In genomic region chr10:79821731-79822130, GRCm38 (mm10) we compare ENCODE assay signal across 14 mouse cellular contexts. TPM values are rescaled to one million over a fixed set of nuclear protein-coding genes. Genes with fewer than 3 reads are reported as not detected.
A peak's percentile ranks its signal among the peaks of the same experiment; 100 is the strongest.
DNase-seq lines count a peak whose midpoint lies in the region; ATAC-seq and TF ChIP-seq lines count a peak whose summit lies in the region.
"Had no signal": no experiment of that assay in that cellular context is flagged by ENCODE, and none has a peak within 500 bp of the region (broad histone marks: within the 10 kb centered on the region; RNA-seq: fewer than 3 reads in every experiment).

No protein-coding gene starts in this region.

- H3K4me3 ChIP-seq in limb, embryonic 12.5 days (replicated peaks), result no peak overlapping the region
- H3K4me3 ChIP-seq in limb, embryonic 10.5 days, result no peak overlapping the region
- no peak overlapping the region for H3K4me3 ChIP-seq in embryonic facial prominence, embryonic 12.5 days
- H3K4me3 ChIP-seq in small intestine, adult 2 months (ENCODE audit: low read depth, low read length), result peak overlapping the region; percentile 86

- peak; percentile 91 for DNase-seq in heart, adult 11 months
- no peak for DNase-seq in heart, postnatal 14 days
- no peak for DNase-seq in limb, embryonic 10.5 days (ENCODE audit: low spot score)
- DNase-seq in spleen, postnatal 10 days (ENCODE audit: low spot score in 2 of 2), result no peak
- no peak for DNase-seq in spleen, postnatal 4 days (ENCODE audit: low spot score in 2 of 2)
- DNase-seq: adrenal gland, adult 2 months; cerebellum, adult 18-20 months; heart, postnatal 36 days; thymus, postnatal 25 days had no signal

- H3K4me1 ChIP-seq in limb, embryonic 12.5 days (replicated peaks), result peaks cover 21% of the 10 kb centered on the region
- H3K4me1 ChIP-seq in limb, embryonic 10.5 days, result peaks cover 21% of the 10 kb centered on the region
- peaks cover 15% of the 10 kb centered on the region for H3K4me1 ChIP-seq in embryonic facial prominence, embryonic 12.5 days
- peaks cover 40% of the 10 kb centered on the region for H3K4me1 ChIP-seq in small intestine, adult 2 months (ENCODE audit: control insufficient read depth, insufficient read depth, insufficient read length, low read length)

- H3K9ac ChIP-seq in limb, embryonic 12.5 days (replicated peaks), result peak overlapping the region; percentile 37; the same call in 1 of the 2 replicates
- no peak overlapping the region for H3K9ac ChIP-seq in embryonic facial prominence, embryonic 12.5 days
- H3K9ac ChIP-seq: liver, postnatal 0 days had no signal

- H3K4me2 ChIP-seq in limb, embryonic 12.5 days, result no peak overlapping the region
- H3K4me2 ChIP-seq in embryonic facial prominence, embryonic 12.5 days (replicated peaks), result no peak overlapping the region

- ATAC-seq in limb, embryonic 12.5 days (ENCODE audit: insufficient number of reproducible peaks, insufficient read depth, low FRiP score, low TSS enrichment, low read depth), result no peak
- no peak for ATAC-seq in embryonic facial prominence, embryonic 12.5 days (ENCODE audit: insufficient number of reproducible peaks, insufficient read depth, low FRiP score, low TSS enrichment)

- no peaks in the 10 kb centered on the region for H3K9me3 ChIP-seq in limb, embryonic 12.5 days
- H3K9me3 ChIP-seq in limb, embryonic 10.5 days (replicated peaks), result no peaks in the 10 kb centered on the region
- H3K9me3 ChIP-seq in embryonic facial prominence, embryonic 12.5 days, result no peaks in the 10 kb centered on the region; the same call in 1 of the 2 replicates

- H3K36me3 ChIP-seq in limb, embryonic 12.5 days, result peaks cover 39% of the 10 kb centered on the region
- peaks cover 41% of the 10 kb centered on the region for H3K36me3 ChIP-seq in limb, embryonic 10.5 days
- H3K36me3 ChIP-seq in embryonic facial prominence, embryonic 12.5 days, result peaks cover 26% of the 10 kb centered on the region
- peaks cover 21% of the 10 kb centered on the region for H3K36me3 ChIP-seq in small intestine, adult 2 months (ENCODE audit: control insufficient read depth, insufficient read depth, low read length)

- TF ChIP-seq POLR2A in small intestine, adult 2 months (IDR thresholded peaks at IDR 0.05; ENCODE audit: low read depth, low read length), result no peak

- no peak overlapping the region for H3K27ac ChIP-seq in limb, embryonic 12.5 days
- H3K27ac ChIP-seq in limb, embryonic 10.5 days, result no peak overlapping the region
- peak overlapping the region; percentile 64; the same call in 1 of the 2 replicates for H3K27ac ChIP-seq in embryonic facial prominence, embryonic 12.5 days
- H3K27ac ChIP-seq in small intestine, adult 2 months (ENCODE audit: insufficient read depth, low read depth, low read length), result peak overlapping the region; percentile 98

- intact Hi-C loops in heart, postnatal 14 days (cut with DNase I), result no loop called here

- H3K27me3 ChIP-seq in limb, embryonic 12.5 days, result no peaks in the 10 kb centered on the region
- H3K27me3 ChIP-seq in limb, embryonic 10.5 days (ENCODE audit: low read depth, poor library complexity, severe bottlenecking), result no peaks in the 10 kb centered on the region
- H3K27me3 ChIP-seq in embryonic facial prominence, embryonic 12.5 days, result no peaks in the 10 kb centered on the region
- H3K27me3 ChIP-seq in small intestine, adult 2 months (ENCODE audit: control insufficient read depth, insufficient read depth, low read length), result no peaks in the 10 kb centered on the region

- TF ChIP-seq CTCF in small intestine, adult 2 months (IDR thresholded peaks at IDR 0.05; ENCODE audit: extremely low read depth, insufficient read length, insufficient replicate concordance, low read depth, low read length), result no peak

- WGBS in limb, embryonic 12.5 days, result 88% methylated on average over 12 of the region's 12 CpGs
- 89% methylated on average over 12 of the region's 12 CpGs for WGBS in limb, embryonic 10.5 days
- 87% methylated on average over 12 of the region's 12 CpGs for WGBS in embryonic facial prominence, embryonic 12.5 days
- 29% methylated on average over 12 of the region's 12 CpGs for WGBS in small intestine, adult 2 months

RNA-seq across cellular contexts. Expression of gene Misp, which starts 0.9 kb away (rescaled TPM):
- total RNA-seq in heart, postnatal 14 days (2021), result under 1 TPM; 0.26 to 0.54 TPM
- polyA plus RNA-seq in limb, embryonic 12.5 days (2016; fragmentation: Nextera tagmentation; extraction: Ambion mirVana), result 0.28 and 0.67 TPM in 2 replicates
- 0.60 TPM in 1 of 2 replicates, not detected in the other for polyA plus RNA-seq in limb, embryonic 10.5 days (2016; fragmentation: Nextera tagmentation; extraction: Ambion mirVana)
- polyA plus RNA-seq in embryonic facial prominence, embryonic 12.5 days (2016; fragmentation: Nextera tagmentation; extraction: Ambion mirVana), result 2.0 and 3.1 TPM in 2 replicates
- 141 and 347 TPM in 2 replicates for polyA plus RNA-seq in small intestine, adult 2 months (2012; rRNA removed)

RNA-seq across cellular contexts. Expression of gene Palm, which starts 28.4 kb away (rescaled TPM):
- 10 to 100 TPM; 71.8 to 86.5 TPM for total RNA-seq in heart, postnatal 14 days (2021)
- 121 TPM in 2 replicates for polyA plus RNA-seq in limb, embryonic 12.5 days (2016; fragmentation: Nextera tagmentation; extraction: Ambion mirVana)
- polyA plus RNA-seq in limb, embryonic 10.5 days (2016; fragmentation: Nextera tagmentation; extraction: Ambion mirVana), result 121 and 126 TPM in 2 replicates
- 132 and 142 TPM in 2 replicates for polyA plus RNA-seq in embryonic facial prominence, embryonic 12.5 days (2016; fragmentation: Nextera tagmentation; extraction: Ambion mirVana)
- 13.0 and 24.0 TPM in 2 replicates for polyA plus RNA-seq in small intestine, adult 2 months (2012; rRNA removed)

RNA-seq across cellular contexts. Expression of gene Prss57, which starts 31.0 kb away (rescaled TPM):
- under 1 TPM in 1 of 2 experiments, not detected in 1; 0.51 TPM for total RNA-seq in heart, postnatal 14 days (2021)
- not detected in 2 replicates for polyA plus RNA-seq in limb, embryonic 12.5 days (2016; fragmentation: Nextera tagmentation; extraction: Ambion mirVana)
- 0.19 TPM in 1 of 2 replicates, not detected in the other for polyA plus RNA-seq in limb, embryonic 10.5 days (2016; fragmentation: Nextera tagmentation; extraction: Ambion mirVana)
- polyA plus RNA-seq in embryonic facial prominence, embryonic 12.5 days (2016; fragmentation: Nextera tagmentation; extraction: Ambion mirVana), result 0.06 TPM in 1 of 2 replicates, not detected in the other
- polyA plus RNA-seq in small intestine, adult 2 months (2012; rRNA removed), result 0.24 and 0.67 TPM in 2 replicates
- total RNA-seq: heart, postnatal 36 days had no signal
- polyA plus RNA-seq: adrenal gland, adult 2 months; limb, embryonic 11.5 days had no signal

RNA-seq across cellular contexts. Expression of gene Ptbp1, which starts 32.5 kb away (rescaled TPM):
- 10 to 100 TPM; 82.2 TPM for total RNA-seq in heart, postnatal 14 days (2021)
- polyA plus RNA-seq in limb, embryonic 12.5 days (2016; fragmentation: Nextera tagmentation; extraction: Ambion mirVana), result 373 and 403 TPM in 2 replicates
- 485 and 494 TPM in 2 replicates for polyA plus RNA-seq in limb, embryonic 10.5 days (2016; fragmentation: Nextera tagmentation; extraction: Ambion mirVana)
- 352 and 363 TPM in 2 replicates for polyA plus RNA-seq in embryonic facial prominence, embryonic 12.5 days (2016; fragmentation: Nextera tagmentation; extraction: Ambion mirVana)
- 150 and 285 TPM in 2 replicates for polyA plus RNA-seq in small intestine, adult 2 months (2012; rRNA removed)

RNA-seq across cellular contexts. Expression of gene Fstl3, which starts 44.7 kb away (rescaled TPM):
- 1 to 10 TPM; 2.8 to 3.4 TPM for total RNA-seq in heart, postnatal 14 days (2021)
- polyA plus RNA-seq in limb, embryonic 12.5 days (2016; fragmentation: Nextera tagmentation; extraction: Ambion mirVana), result 3.0 and 4.0 TPM in 2 replicates
- 1.8 and 2.3 TPM in 2 replicates for polyA plus RNA-seq in limb, embryonic 10.5 days (2016; fragmentation: Nextera tagmentation; extraction: Ambion mirVana)
- polyA plus RNA-seq in embryonic facial prominence, embryonic 12.5 days (2016; fragmentation: Nextera tagmentation; extraction: Ambion mirVana), result 3.5 and 3.7 TPM in 2 replicates
- 16.0 and 19.6 TPM in 2 replicates for polyA plus RNA-seq in small intestine, adult 2 months (2012; rRNA removed)

Comparison
In these comparisons a context has a peak if more than half of its experiments do, and no peak if none do; other contexts are left out.
1. H3K27ac ChIP-seq: peak in embryonic facial prominence, embryonic 12.5 days (single experiment) and small intestine, adult 2 months (single experiment); none in limb, embryonic 12.5 days (single experiment) and limb, embryonic 10.5 days (single experiment).
2. RNA of gene Misp, which starts 0.9 kb away (polyA plus RNA-seq): 141 to 347 TPM in small intestine, adult 2 months; 2.0 to 3.1 TPM in embryonic facial prominence, embryonic 12.5 days, 0.28 to 0.67 TPM in limb, embryonic 12.5 days and 0.60 TPM in limb, embryonic 10.5 days; every median in the first group is over 10 times any median in the second.